Mouse (Mus musculus) MEL (cell line): ENCODE data around the gene Churc1. TPM values are rescaled to one million over a fixed set of nuclear protein-coding genes. Genes with fewer than 3 reads are reported as not detected.

Experiments
- DNase-seq: peaks from one replicate; pipeline ENCODE4 v3.0.0; 2011; ENCODE audit warnings: low read depth, low spot score
- H3K27ac ChIP-seq: 2 replicates; pipeline ENCODE4 v1.5.1; 2012; ENCODE audit warnings: low read depth, mild to moderate bottlenecking, control low read depth, low read length, moderate library complexity; ENCODE audit not compliant: control insufficient read depth
- H3K27me3 ChIP-seq, 2 experiments: fragments of 150-350 bp in 1 of 2; sonication (generic) in 1 of 2; 2 replicates each; pipeline ENCODE4 v1.6.1; 2012; ENCODE audit warnings: low read length in 2 of 2, mild to moderate bottlenecking in 2 of 2, improper control_type of control experiment in 1 of 2, moderate library complexity in 1 of 2; ENCODE audit not compliant: insufficient read depth in 2 of 2, control insufficient read depth in 1 of 2
- H3K36me3 ChIP-seq, 2 experiments: 2 replicates each; pipeline ENCODE4 v1.6.1; 2012 to 2014; ENCODE audit warnings: low read length in 2 of 2, improper control_type of control experiment in 1 of 2, inconsistent platforms in 1 of 2, mild to moderate bottlenecking in 1 of 2; ENCODE audit not compliant: insufficient read depth in 2 of 2, control insufficient read depth in 1 of 2
- H3K4me1 ChIP-seq, 2 experiments: fragments of 150-350 bp in 1 of 2; sonication (generic) in 1 of 2; 2 replicates each; pipeline ENCODE4 v1.6.1; 2012; ENCODE audit warnings: low read length in 2 of 2, improper control_type of control experiment in 1 of 2, mild to moderate bottlenecking in 1 of 2; ENCODE audit not compliant: insufficient read depth in 2 of 2, control insufficient read depth in 1 of 2
- H3K4me3 ChIP-seq, 2 experiments: fragments of 150-350 bp in 1 of 2; sonication (generic) in 1 of 2; 2 replicates each; pipeline ENCODE4 v1.5.1; 2012; ENCODE audit warnings: low read depth in 2 of 2, low read length in 2 of 2, mild to moderate bottlenecking in 2 of 2, moderate library complexity in 2 of 2, control low read depth in 1 of 2, improper control_type of control experiment in 1 of 2; ENCODE audit not compliant: control insufficient read depth in 1 of 2, insufficient read depth in 1 of 2
- H3K79me2 ChIP-seq: 2 replicates; pipeline ENCODE4 v1.6.1; 2012; ENCODE audit warnings: mild to moderate bottlenecking, low read length, moderate library complexity; ENCODE audit not compliant: control insufficient read depth, poor library complexity, insufficient read depth
- H3K9ac ChIP-seq: 2 replicates; pipeline ENCODE4 v1.6.1; 2012; ENCODE audit warnings: low read depth, mild to moderate bottlenecking, control low read depth, low read length, moderate library complexity; ENCODE audit not compliant: control insufficient read depth, poor library complexity, severe bottlenecking
- H3K9me3 ChIP-seq: fragments of 150-350 bp; sonication (generic); replicated peaks from 2 replicates; pipeline ENCODE4 v1.6.1; 2012; ENCODE audit warnings: mild to moderate bottlenecking, low read length, improper control_type of control experiment, moderate library complexity; ENCODE audit not compliant: insufficient read depth
- BHLHE40 ChIP-seq: IDR thresholded peaks from 2 replicates; pipeline ENCODE4 v1.6.1; 2012; ENCODE audit warnings: low read depth, mild to moderate bottlenecking, inconsistent platforms, low read length, improper control_type of control experiment, borderline replicate concordance
- CTCF ChIP-seq, 3 experiments: IDR thresholded peaks in 2 of 3; conservative IDR thresholded peaks in 1 of 3; 2 replicates each; pipeline ENCODE4 v1.5.1; 2011 to 2012; ENCODE audit warnings: low read length in 3 of 3, low read depth in 2 of 3, mild to moderate bottlenecking in 2 of 3, improper control_type of control experiment in 1 of 3, inconsistent platforms in 1 of 3, mixed read lengths in 1 of 3, moderate library complexity in 1 of 3; ENCODE audit not compliant: control insufficient read depth in 1 of 3, insufficient read depth in 1 of 3, poor library complexity in 1 of 3, severe bottlenecking in 1 of 3
- E2F4 ChIP-seq: IDR thresholded peaks from 2 replicates; pipeline ENCODE4 v1.6.1; 2011; ENCODE audit warnings: low read depth, low read length, improper control_type of control experiment, borderline replicate concordance
- EP300 ChIP-seq, 2 experiments: IDR thresholded peaks; 2 replicates each; pipeline ENCODE4 v1.6.1; 2011; ENCODE audit warnings: improper control_type of control experiment in 2 of 2, low read length in 2 of 2, low read depth in 1 of 2, mild to moderate bottlenecking in 1 of 2
- GABPA ChIP-seq: IDR thresholded peaks from 2 replicates; pipeline ENCODE4 v1.6.1; 2012; ENCODE audit warnings: low read depth, mild to moderate bottlenecking, inconsistent platforms, low read length, improper control_type of control experiment, moderate library complexity
- GATA1 ChIP-seq: IDR thresholded peaks from 2 replicates; pipeline ENCODE4 v1.6.1; 2011; ENCODE audit warnings: low read depth, low read length, improper control_type of control experiment
- HCFC1 ChIP-seq: IDR thresholded peaks from 2 replicates; pipeline ENCODE4 v1.6.1; 2012; ENCODE audit warnings: low read depth, mild to moderate bottlenecking, inconsistent platforms, low read length, improper control_type of control experiment, moderate library complexity
- MAFK ChIP-seq: IDR thresholded peaks from 2 replicates; pipeline ENCODE4 v1.6.1; 2011; ENCODE audit warnings: low read depth, mild to moderate bottlenecking, low read length, improper control_type of control experiment, borderline replicate concordance
- MAX ChIP-seq: IDR thresholded peaks from 2 replicates; pipeline ENCODE4 v1.6.1; 2011; ENCODE audit warnings: low read length, improper control_type of control experiment
- MAZ ChIP-seq: IDR thresholded peaks from 2 replicates; pipeline ENCODE4 v1.6.1; 2012; ENCODE audit warnings: low read depth, mild to moderate bottlenecking, inconsistent platforms, low read length, improper control_type of control experiment
- NELFE ChIP-seq: IDR thresholded peaks from 2 replicates; pipeline ENCODE4 v1.6.1; 2011; ENCODE audit warnings: low read depth, low read length, improper control_type of control experiment
- POLR2AphosphoS2 ChIP-seq: IDR thresholded peaks from 2 replicates; pipeline ENCODE4 v1.6.1; 2011; ENCODE audit warnings: low read length, improper control_type of control experiment
- POLR2AphosphoS5 ChIP-seq: IDR thresholded peaks from 2 replicates; pipeline ENCODE4 v1.6.1; 2012; ENCODE audit warnings: low read depth, borderline replicate concordance, mild to moderate bottlenecking, inconsistent platforms, low read length, moderate library complexity, mixed read lengths
- RAD21 ChIP-seq: IDR thresholded peaks from 2 replicates; pipeline ENCODE4 v1.6.1; 2011; ENCODE audit warnings: mild to moderate bottlenecking, low read depth, low read length, improper control_type of control experiment
- RCOR1 ChIP-seq: IDR thresholded peaks from 2 replicates; pipeline ENCODE4 v1.6.1; 2012; ENCODE audit warnings: low read depth, mild to moderate bottlenecking, inconsistent platforms, low read length, improper control_type of control experiment
- SMC3 ChIP-seq: IDR thresholded peaks from 2 replicates; pipeline ENCODE4 v1.6.1; 2011; ENCODE audit warnings: low read depth, low read length, improper control_type of control experiment
- TAL1 ChIP-seq: IDR thresholded peaks from 2 replicates; pipeline ENCODE4 v1.6.1; 2012; ENCODE audit warnings: mild to moderate bottlenecking, inconsistent platforms, low read length, moderate library complexity, mixed read lengths
- USF1 ChIP-seq: IDR thresholded peaks from 2 replicates; pipeline ENCODE4 v1.6.1; 2014; ENCODE audit warnings: low read depth, mild to moderate bottlenecking, inconsistent platforms, low read length, improper control_type of control experiment, moderate library complexity
- USF2 ChIP-seq, 2 experiments: IDR thresholded peaks; 2 replicates each; pipeline ENCODE4 v1.6.1; 2011 to 2012; ENCODE audit warnings: improper control_type of control experiment in 2 of 2, low read length in 2 of 2, borderline replicate concordance in 1 of 2, inconsistent platforms in 1 of 2, low read depth in 1 of 2, mild to moderate bottlenecking in 1 of 2; ENCODE audit not compliant: insufficient read depth in 1 of 2
- ZC3H11A ChIP-seq: IDR thresholded peaks from 2 replicates; pipeline ENCODE4 v1.6.1; 2012; ENCODE audit warnings: low read depth, mild to moderate bottlenecking, inconsistent platforms, low read length, improper control_type of control experiment
- ZKSCAN1 ChIP-seq: IDR thresholded peaks from 2 replicates; pipeline ENCODE4 v1.6.1; 2012; ENCODE audit warnings: low read depth, mild to moderate bottlenecking, inconsistent platforms, low read length, improper control_type of control experiment, moderate library complexity
- polyA plus RNA-seq, 2 experiments: library from polyadenylated mRNA; stranded (reverse) in 1 of 2; unstranded in 1 of 2; fragments of >175 nt in 1 of 2; fragments of >200 nt in 1 of 2; gene quantifications; 2 replicates each; pipeline versions ENCODE4 v1.2.1 to v1.2.4; 2012; ENCODE audit warnings: low replicate concordance in 2 of 2, low read depth in 1 of 2; ENCODE audit not compliant: insufficient read length in 2 of 2, insufficient read depth in 1 of 2, missing spikeins in 1 of 2
- total RNA-seq: library from RNA; depleted of rRNA; stranded (reverse); fragments of 300-350 nt; gene quantifications from 2 replicates; pipeline ENCODE4 v1.2.3, GENCODE M21; 2012

Churc1 gene
- total and polyA plus RNA-seq, 3 experiments: 74.9 to 186 TPM; not detected in 1

DNA sequence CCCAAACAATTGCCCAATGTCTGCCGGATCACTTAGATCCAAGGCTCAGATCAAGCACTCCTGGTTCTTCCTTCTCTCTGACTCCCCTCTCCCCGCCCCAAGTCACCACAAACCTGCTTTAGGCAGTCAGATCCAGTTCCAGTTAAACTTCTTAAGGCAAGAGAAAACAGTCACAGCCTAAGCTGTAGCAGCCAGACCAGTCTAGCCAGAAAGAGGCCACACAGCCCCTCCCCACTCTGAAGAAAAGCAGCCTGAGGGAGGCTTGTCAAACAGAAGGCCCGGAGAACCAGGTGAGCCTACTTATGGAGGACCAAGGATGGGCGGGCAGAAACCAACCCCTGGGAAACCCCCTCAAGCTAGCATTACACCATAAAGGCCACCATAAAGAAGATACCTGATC is 52.8 kb downstream of the Churc1 start:
- no peak overlapping the region for H3K9ac ChIP-seq
- no peaks in the 10 kb centered on the region; the same call in 1 of the 2 replicates for H3K79me2 ChIP-seq
- no peak for TF ChIP-seq HCFC1
- TF ChIP-seq SMC3: no peak
- no peak for TF ChIP-seq RCOR1
- no peak for TF ChIP-seq USF2 (IDR thresholded peaks at IDR 0.05; ENCODE audit: borderline replicate concordance in 1 of 2, insufficient read depth in 1 of 2, low read depth in 1 of 2, low read length in 2 of 2)
- TF ChIP-seq RAD21: no peak
- TF ChIP-seq GATA1: no peak
- no peak for TF ChIP-seq EP300 (IDR thresholded peaks at IDR 0.05; ENCODE audit: low read depth in 1 of 2, low read length in 2 of 2)
- TF ChIP-seq ZKSCAN1: no peak
- no peak for TF ChIP-seq ZC3H11A
- TF ChIP-seq USF1: no peak
- no peak for TF ChIP-seq MAX
- no peak for TF ChIP-seq CTCF (IDR thresholded peaks at IDR 0.05 in 2 of 3, conservative IDR thresholded peaks at IDR 0.05 in 1 of 3; ENCODE audit: control insufficient read depth in 1 of 3, insufficient read depth in 1 of 3, low read depth in 2 of 3, low read length in 3 of 3, poor library complexity in 1 of 3, severe bottlenecking in 1 of 3)
- no peak for TF ChIP-seq MAZ
- H3K9me3 ChIP-seq: no peaks in the 10 kb centered on the region
- 0 out of 4 replicates have a peak, but pooled peaks cover 0 to 1% of the 10 kb centered on the region in 2 experiments for H3K27me3 ChIP-seq
- 0 out of 4 replicates have a peak, but pooled peaks cover 0 to 2% of the 10 kb centered on the region in 2 experiments for H3K36me3 ChIP-seq
- H3K27ac ChIP-seq: no peak overlapping the region
- DNase-seq: no peak
- no peak overlapping the region for H3K4me3 ChIP-seq
- peaks cover 0 to 10% of the 10 kb centered on the region in 2 experiments; a peak in 3 of 4 replicates for H3K4me1 ChIP-seq

DNA sequence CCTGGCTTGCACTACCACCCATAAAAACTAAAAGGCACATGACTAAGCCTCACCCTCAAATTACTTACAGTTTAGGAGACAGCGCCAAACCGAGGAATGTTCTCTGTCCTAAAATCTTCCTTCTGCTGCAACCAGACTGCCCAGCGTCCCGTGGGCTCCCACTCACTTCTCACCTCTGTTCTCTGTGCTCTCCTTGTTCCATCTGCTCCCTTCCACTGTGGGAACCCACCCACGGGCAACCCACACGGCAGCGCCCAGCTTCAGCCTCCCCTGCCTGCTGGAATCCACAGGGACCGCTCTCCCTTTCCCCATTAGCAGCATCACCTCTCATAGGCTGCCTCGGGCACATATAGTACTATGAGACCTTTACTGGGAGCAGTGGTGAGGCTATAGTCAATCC is 53.6 kb downstream of the Churc1 start:
- no peak overlapping the region for H3K4me3 ChIP-seq
- TF ChIP-seq POLR2AphosphoS5 (no peak), TAL1 (no peak), USF1 (no peak), MAFK (no peak), ZC3H11A (no peak), POLR2AphosphoS2 (no peak), NELFE (no peak), SMC3 (no peak), BHLHE40 (no peak), E2F4 (no peak), GABPA (no peak), CTCF (IDR thresholded peaks at IDR 0.05 in 2 of 3, conservative IDR thresholded peaks at IDR 0.05 in 1 of 3; ENCODE audit: control insufficient read depth in 1 of 3, insufficient read depth in 1 of 3, low read depth in 2 of 3, low read length in 3 of 3, poor library complexity in 1 of 3, severe bottlenecking in 1 of 3) (no peak)
- TF ChIP-seq, all 39 proteins: peak for 0
- no peak overlapping the region for H3K9ac ChIP-seq
- 0 out of 4 replicates have a peak, but pooled peaks cover 0 to 1% of the 10 kb centered on the region in 2 experiments for H3K27me3 ChIP-seq
- 0 out of 4 replicates have a peak, but pooled peaks cover 0 to 2% of the 10 kb centered on the region in 2 experiments for H3K36me3 ChIP-seq
- DNase-seq: no peak
- H3K9me3 ChIP-seq: no peaks in the 10 kb centered on the region
- H3K79me2 ChIP-seq: no peaks in the 10 kb centered on the region; the same call in 1 of the 2 replicates
- H3K27ac ChIP-seq: no peak overlapping the region
- peaks cover 0 to 10% of the 10 kb centered on the region in 2 experiments; a peak in 3 of 4 replicates for H3K4me1 ChIP-seq
